Mouse (Mus musculus) B cell, adult 2 months (primary cell): Measurements from ENCODE around the gene Xiap.
A peak's percentile ranks its signal among the peaks of the same experiment; 100 is the strongest.
"Not testable (repeated sequence)": the region's sequence is repeated elsewhere in the genome, so short reads cannot be mapped to it uniquely, and the experiment has no call there.

Source experiments
- DNase-seq, 2 experiments: peaks; one replicate each; pipeline ENCODE4 v3.0.0; 2022

The Xiap gene

GRCm38 (mm10) chrX:42059282-42060068, at the start of gene Xiap:
Gene Xiap, plus strand, starts transcription at chrX:42059679.
- DNase-seq: no peak

GRCm38 (mm10) chrX:42012677-42013208, 46.7 kb upstream of the Xiap start:
- DNase-seq: no peak

GRCm38 (mm10) chrX:42013776-42014175, 45.7 kb upstream of the Xiap start:
- DNase-seq: no peak

- no peak for DNase-seq
Observed at GRCm38 (mm10) chrX:42014502-42014901, 45.0 kb upstream of the Xiap start.

GRCm38 (mm10) chrX:42018030-42018429, 41.4 kb upstream of the Xiap start:
- no peak for DNase-seq

- no peak for DNase-seq
Observed at GRCm38 (mm10) chrX:42019441-42019840, 40.0 kb upstream of the Xiap start.

GRCm38 (mm10) chrX:42025802-42026440, 33.6 kb upstream of the Xiap start:
- not testable (repeated sequence) for DNase-seq

GRCm38 (mm10) chrX:42026981-42027380, 32.5 kb upstream of the Xiap start:
- DNase-seq: not testable (repeated sequence)

GRCm38 (mm10) chrX:42033111-42033693, 26.3 kb upstream of the Xiap start:
- DNase-seq: peak; percentile 79

GRCm38 (mm10) chrX:42033911-42034310, 25.6 kb upstream of the Xiap start:
- no peak for DNase-seq

GRCm38 (mm10) chrX:42039481-42039880, 20.0 kb upstream of the Xiap start:
- peak; percentile 6 to 13 for DNase-seq

GRCm38 (mm10) chrX:42044935-42045334, 14.5 kb upstream of the Xiap start:
- DNase-seq: no peak

- no peak for DNase-seq
Observed at GRCm38 (mm10) chrX:42050652-42051643, 8.5 kb upstream of the Xiap start.

GRCm38 (mm10) chrX:42057012-42057411, 2.5 kb upstream of the Xiap start:
- no peak for DNase-seq

- DNase-seq: no peak
Observed at GRCm38 (mm10) chrX:42057873-42058272, 1.6 kb upstream of the Xiap start.

GRCm38 (mm10) chrX:42063621-42064020, 4.1 kb downstream of the Xiap start:
- no peak for DNase-seq

- no peak for DNase-seq
Observed at GRCm38 (mm10) chrX:42065086-42065485, 5.6 kb downstream of the Xiap start.

- no peak for DNase-seq
Observed at GRCm38 (mm10) chrX:42066771-42067170, 7.3 kb downstream of the Xiap start.

- peak; percentile 76 to 80 for DNase-seq
Observed at GRCm38 (mm10) chrX:42067791-42068200, 8.3 kb downstream of the Xiap start.

- DNase-seq: peak; percentile 37 to 43
Observed at GRCm38 (mm10) chrX:42068201-42068874, 8.9 kb downstream of the Xiap start.

- DNase-seq: peak; percentile 21 to 26
Observed at GRCm38 (mm10) chrX:42068875-42069257, 9.4 kb downstream of the Xiap start.

GRCm38 (mm10) chrX:42087731-42088130, 28.3 kb downstream of the Xiap start:
- DNase-seq: no peak
